Mouse (Mus musculus): ENCODE data around the gene Akr1e1. TPM values are rescaled to one million over a fixed set of nuclear protein-coding genes. Genes with fewer than 3 reads are reported as not detected.
"Not testable (repeated sequence)": the region's sequence is repeated elsewhere in the genome, so short reads cannot be mapped to it uniquely, and the experiment has no call there.

Gene Akr1e1
- 10 to 100 TPM; 13.7 to 16.1 TPM for total RNA-seq (2021)
- long read RNA-seq, experiment 1, transcript Akr1e1-201 (10 exons, 3,463 nt): major isoform, 15 of 16 reads
- long read RNA-seq, experiment 1, partial matches to known transcripts: 1 of 16 reads
- long read RNA-seq, experiment 1, other reads (novel, unspliced or antisense): 0 of 16 reads
- long read RNA-seq, experiment 2, transcript Akr1e1-201 (10 exons, 3,463 nt): major isoform, 18 of 21 reads
- long read RNA-seq, experiment 2, partial matches to known transcripts: 2 of 21 reads
- long read RNA-seq, experiment 2, other reads (novel, unspliced or antisense): 0 of 21 reads

- peak; percentile 69 for DNase-seq
Measured at GRCm38 (mm10) chr13:4608961-4609409, at the start of gene Akr1e1. TSS of gene Akr1e1 (minus strand) at chr13:4609174.

- DNase-seq: no peak
Measured at GRCm38 (mm10) chr13:4658346-4658745, 49.4 kb upstream of the Akr1e1 start.

GRCm38 (mm10) chr13:4656277-4657146 is 47.5 kb upstream of the Akr1e1 start:
- no peak for DNase-seq

- DNase-seq: no peak
Measured at GRCm38 (mm10) chr13:4650190-4650589, 41.2 kb upstream of the Akr1e1 start.

DNA sequence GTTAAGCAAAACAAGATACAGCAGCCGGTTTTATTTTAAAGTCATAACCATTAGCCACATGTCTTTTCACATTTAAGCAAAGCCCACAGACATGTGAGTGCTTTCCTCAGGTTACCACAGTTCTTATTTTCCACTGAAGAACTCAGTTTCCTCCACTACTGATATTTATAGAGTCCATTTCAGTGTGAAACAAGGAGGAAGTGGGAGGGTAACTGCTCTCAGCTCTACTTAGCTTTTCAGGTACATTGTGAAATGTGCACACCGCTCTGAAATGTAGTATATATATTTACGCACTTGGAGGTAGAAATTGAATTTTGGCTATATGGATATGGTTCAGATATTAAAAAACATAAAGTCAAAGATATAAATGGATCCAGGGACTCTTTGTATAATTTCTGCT is 36.3 kb upstream of the Akr1e1 start:
- DNase-seq: no peak

- no peak for DNase-seq
Measured at GRCm38 (mm10) chr13:4610902-4611301, 1.9 kb upstream of the Akr1e1 start.

GRCm38 (mm10) chr13:4608530-4608929 is 444 bp downstream of the Akr1e1 start:
- DNase-seq: no peak

DNA sequence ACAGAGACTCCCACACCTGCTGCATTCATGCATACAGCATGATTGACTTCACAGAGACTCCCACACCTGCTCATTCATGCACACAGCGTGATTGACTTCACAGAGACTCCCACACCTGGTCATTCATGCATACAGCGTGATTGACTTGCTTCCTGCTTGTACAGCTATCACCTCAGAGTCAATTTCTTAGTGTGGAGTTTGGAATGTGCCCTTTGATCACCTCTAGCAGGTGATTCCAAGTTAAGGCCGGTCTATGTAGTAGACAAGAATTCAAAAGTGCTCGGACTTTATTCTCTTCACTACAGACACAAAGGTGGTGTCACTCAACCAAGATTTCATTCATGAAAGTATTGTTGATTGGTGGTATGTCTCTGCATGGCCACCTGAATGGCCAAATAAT is 2.2 kb downstream of the Akr1e1 start:
- DNase-seq: no peak

GRCm38 (mm10) chr13:4603431-4603830 is 5.5 kb downstream of the Akr1e1 start:
- DNase-seq: not testable (repeated sequence)

DNA sequence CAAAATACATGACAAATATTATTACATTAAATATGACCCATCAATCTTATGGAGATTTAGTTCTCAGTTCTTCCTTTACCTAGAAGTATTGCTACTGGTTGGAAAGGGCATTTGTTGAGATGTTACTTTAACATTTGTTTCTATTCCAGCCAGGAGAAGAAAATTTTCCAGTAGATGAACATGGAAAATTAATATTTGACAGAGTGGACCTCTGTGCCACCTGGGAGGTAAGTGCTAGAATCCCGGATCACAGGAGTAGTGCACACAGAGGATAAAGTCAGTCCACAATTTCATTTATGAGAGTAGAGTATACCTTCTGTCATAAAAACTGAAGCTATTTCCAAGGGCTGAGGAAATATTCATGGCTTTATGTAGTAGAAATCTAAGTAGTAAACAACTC is 32.1 kb downstream of the Akr1e1 start:
- DNase-seq: no peak

DNA sequence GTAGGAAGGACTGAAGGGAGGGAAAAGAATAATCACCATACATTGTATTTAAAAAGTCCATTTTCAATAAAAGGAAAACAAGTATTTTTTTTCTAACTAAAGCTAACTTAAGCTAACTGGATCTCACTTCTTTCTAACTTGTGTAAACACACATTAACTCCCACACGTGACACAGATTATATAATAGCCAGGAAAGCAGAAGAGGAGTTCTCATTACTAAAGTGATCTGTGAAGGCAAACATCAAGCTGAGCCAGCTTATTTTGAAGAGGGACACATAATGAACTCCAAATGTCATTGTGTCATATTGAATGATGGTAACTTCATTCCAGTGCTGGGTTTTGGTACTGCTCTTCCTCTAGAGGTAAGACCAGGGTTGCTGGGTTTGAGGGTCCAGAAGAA is 35.1 kb downstream of the Akr1e1 start, which contains the start of gene Akr1c21:
Akr1c21 (plus strand) TSS at position 205 of the 400 bp plus-strand sequence.
- DNase-seq: no peak

- no peak for DNase-seq
Measured at GRCm38 (mm10) chr13:4565996-4566395, 43.0 kb downstream of the Akr1e1 start.

DNA sequence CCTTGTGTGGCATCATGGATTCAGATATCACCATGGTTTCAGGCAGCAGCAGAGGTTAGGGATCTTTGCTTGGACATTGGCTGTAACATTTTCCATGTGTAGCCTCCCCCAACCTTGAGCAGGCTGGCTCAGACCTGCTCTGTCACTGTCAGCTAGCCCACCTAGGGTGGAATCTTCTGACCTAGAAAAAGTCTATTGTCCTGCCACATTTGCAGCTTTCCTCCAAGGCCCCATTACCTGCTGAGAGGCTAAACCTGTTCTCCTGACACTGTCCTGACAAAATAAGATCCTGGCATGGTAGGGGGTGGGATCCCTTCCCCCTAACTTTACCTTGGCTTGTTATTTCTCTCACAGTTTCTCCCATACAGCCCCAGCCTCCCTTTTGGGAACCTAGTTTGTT is 48.5 kb downstream of the Akr1e1 start:
- DNase-seq: no peak

GRCm38 (mm10) chr13:4559143-4559542 is 49.8 kb downstream of the Akr1e1 start:
- DNase-seq: no peak

Other genes with a start within 250 kb of the Akr1e1 start
- not detected for gene Akr1c6, start 174.9 kb downstream of the Akr1e1 start, total RNA-seq (2021)
- gene Akr1c20, start 85.8 kb downstream of the Akr1e1 start, total RNA-seq (2021): under 1 TPM in 1 of 2 experiments, not detected in 1; 0.20 TPM
- gene Akr1c21, start 35.1 kb downstream of the Akr1e1 start, total RNA-seq (2021): not detected